Mouse (Mus musculus) lung, postnatal 14 days (tissue): ENCODE results near the gene Olfr905.

ENCODE experiments used
- DNase-seq: peaks from one replicate; pipeline ENCODE4 v3.0.0; 2021

Gene Olfr905

DNA sequence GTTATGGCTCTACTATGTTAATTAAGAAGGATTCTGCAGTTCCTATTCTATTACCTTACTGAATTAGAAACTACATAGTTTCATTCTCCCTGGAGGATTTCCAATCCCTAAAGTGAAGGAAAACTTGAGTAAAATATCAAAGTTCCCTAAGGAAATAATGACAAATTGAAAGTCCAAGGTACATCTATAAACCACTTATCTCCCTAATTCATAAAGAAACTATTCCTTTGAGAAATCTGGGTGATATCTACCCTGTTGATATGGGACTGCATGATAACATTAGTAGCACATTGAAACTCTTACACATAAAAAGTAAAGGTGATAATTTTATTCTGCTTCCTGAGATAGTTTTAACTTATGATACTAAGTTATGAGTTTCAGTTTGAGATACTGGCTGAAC lies at the start of gene Olfr905:
Gene Olfr905 (plus strand): TSS at position 301 of the 400 bp plus-strand sequence.
- DNase-seq, result no peak

- DNase-seq, result no peak
These were observed 47.1 kb upstream of the Olfr905 start for GRCm38 (mm10) chr9:38423801-38424200.

DNA sequence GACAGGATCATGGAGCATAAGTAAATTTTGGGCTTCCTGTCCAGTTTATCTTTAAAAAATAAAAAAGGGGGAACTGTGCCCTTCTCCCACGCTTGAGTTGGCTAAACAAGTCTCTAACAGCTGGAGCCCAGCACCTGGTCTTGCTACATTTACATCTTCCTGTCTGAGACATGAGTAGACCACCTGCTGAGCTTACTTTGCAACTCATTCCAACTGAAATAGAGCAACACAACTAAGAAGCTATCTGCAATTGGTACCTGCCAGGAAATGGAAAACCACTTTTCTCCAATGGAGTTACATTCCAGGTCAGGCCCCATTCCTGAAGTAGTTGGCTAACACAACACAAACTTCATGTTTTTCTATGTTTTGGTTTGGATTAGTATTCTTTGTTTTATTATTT lies 43.9 kb upstream of the Olfr905 start:
- no peak for DNase-seq

DNA sequence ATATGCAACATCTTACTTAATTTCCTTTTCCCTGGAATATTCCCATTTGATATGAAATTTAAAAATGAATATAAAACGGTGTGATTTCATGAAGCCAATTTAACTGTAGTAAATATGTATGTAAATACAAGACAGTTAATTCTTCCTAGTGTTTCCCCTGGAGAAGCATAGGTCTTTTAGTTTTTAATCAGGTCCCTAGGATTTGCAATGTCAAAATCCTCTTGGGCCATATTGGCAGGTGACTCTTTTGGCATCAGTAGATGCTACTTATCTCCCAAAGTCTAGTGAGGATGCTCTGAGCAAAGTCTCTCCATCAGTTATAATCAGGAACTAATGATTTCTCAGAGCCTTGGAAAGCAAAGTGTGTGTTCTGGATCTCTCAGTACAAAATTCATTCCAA lies 41.8 kb upstream of the Olfr905 start, which contains the start of gene Olfr901:
Gene Olfr901 (plus strand): TSS at position 301 of the 400 bp plus-strand sequence.
- DNase-seq, result no peak

DNA sequence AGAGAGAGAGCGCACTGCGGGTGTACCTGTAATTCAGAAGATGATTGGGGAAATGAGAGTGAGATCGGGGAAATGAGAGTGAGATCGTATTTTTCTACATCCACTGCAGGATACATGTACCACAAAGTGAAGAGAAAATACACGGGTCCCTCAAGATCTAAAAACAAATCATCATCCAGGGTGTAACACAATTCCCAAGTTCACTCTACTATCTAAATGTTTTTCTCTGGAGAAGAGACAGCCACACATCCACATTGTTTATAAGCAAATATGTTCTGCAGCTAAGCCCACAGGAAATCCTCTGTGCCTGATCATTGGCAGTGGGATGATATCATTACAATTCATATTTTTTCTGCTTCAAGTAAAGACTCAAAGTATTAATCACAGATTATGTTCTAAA lies 23.6 kb upstream of the Olfr905 start, which contains the start of gene Olfr902:
Gene Olfr902 (plus strand): TSS at position 301 of the 400 bp plus-strand sequence.
- DNase-seq, result no peak

DNA sequence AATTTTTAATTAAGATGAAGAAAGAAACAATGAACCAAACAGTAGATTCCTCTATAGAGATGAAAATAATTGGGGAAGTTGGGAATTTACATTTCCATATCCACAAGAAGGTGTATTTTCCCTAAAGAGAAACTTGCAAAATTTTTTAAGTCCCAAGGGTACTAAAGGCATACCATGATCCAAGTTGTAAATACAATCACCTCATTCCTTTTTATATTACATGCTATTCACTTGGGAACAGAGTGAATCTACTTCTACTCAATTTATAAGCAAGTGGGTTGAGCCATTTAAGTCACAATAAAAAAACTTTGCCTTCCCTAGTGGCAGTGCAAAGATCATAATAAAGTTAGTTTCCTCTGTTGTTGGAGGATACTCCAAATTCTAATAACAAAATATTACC lies 8.1 kb upstream of the Olfr905 start, which contains the start of gene Olfr904:
Gene Olfr904 (plus strand): TSS at position 301 of the 400 bp plus-strand sequence.
- DNase-seq, result no peak

- no peak for DNase-seq
These were observed 15.9 kb downstream of the Olfr905 start, which contains the start of gene Olfr906 for GRCm38 (mm10) chr9:38486785-38487184. Olfr906 (plus strand) TSS chr9:38487085.

DNA sequence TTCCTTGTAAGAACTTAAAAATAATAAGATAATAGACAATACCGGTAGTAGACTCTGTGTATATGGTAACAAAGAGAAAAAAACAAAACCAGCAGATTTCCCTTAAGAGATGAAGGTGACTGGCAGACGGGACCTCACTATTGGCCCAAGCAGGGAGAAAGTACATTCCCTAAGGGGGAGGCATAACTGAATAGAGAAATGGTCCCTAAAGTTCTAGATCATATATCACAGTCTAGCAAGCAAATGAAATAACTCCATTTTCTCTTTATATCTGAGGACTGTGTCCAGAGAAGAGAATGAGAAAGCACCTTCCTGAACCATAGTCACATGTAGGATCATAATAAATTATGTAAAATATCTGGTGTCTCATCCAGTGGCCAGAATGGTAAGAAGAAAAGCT lies 24.6 kb downstream of the Olfr905 start, which contains the start of gene Olfr907:
Gene Olfr907 (plus strand): TSS at position 301 of the 400 bp plus-strand sequence.
- DNase-seq, result no peak

- no peak for DNase-seq
These were observed 41.4 kb downstream of the Olfr905 start for GRCm38 (mm10) chr9:38512353-38512752.

- DNase-seq, result no peak
These were observed 50.4 kb downstream of the Olfr905 start, which contains the start of gene Olfr911-ps1 for GRCm38 (mm10) chr9:38521280-38521679. Olfr911-ps1 (plus strand) TSS chr9:38521580.
